Mouse (Mus musculus) heart, embryonic 15.5 days (tissue): ENCODE results near the gene Tac4. TPM values are rescaled to one million over a fixed set of nuclear protein-coding genes. Genes with fewer than 3 reads are reported as not detected.
A peak's percentile ranks its signal among the peaks of the same experiment; 100 is the strongest.

Experiments used
- ATAC-seq: fragments of 200-750 bp; cut with Nextera tagmentation; replicated peaks from 2 replicates; pipeline ENCODE4 v1.8.0; 2017; ENCODE audit warnings: low read depth, moderate TSS enrichment; ENCODE audit not compliant: insufficient number of reproducible peaks, insufficient read depth, low FRiP score
- H3K27ac ChIP-seq: fragments of 300-500 bp; sonication (generic); 2 replicates; pipeline ENCODE4 v1.5.1; 2015; ENCODE audit warnings: mild to moderate bottlenecking, inconsistent platforms
- H3K27me3 ChIP-seq: fragments of 300-500 bp; sonication (generic); 2 replicates; pipeline ENCODE4 v1.6.1; 2015; ENCODE audit warnings: inconsistent platforms
- H3K36me3 ChIP-seq: fragments of 300-500 bp; sonication (generic); 2 replicates; pipeline ENCODE4 v1.6.1; 2015; ENCODE audit warnings: mild to moderate bottlenecking, inconsistent platforms
- H3K4me1 ChIP-seq: fragments of 300-500 bp; sonication (generic); replicated peaks from 2 replicates; pipeline ENCODE4 v1.6.1; 2015; ENCODE audit warnings: inconsistent platforms
- H3K4me2 ChIP-seq: fragments of 300-500 bp; sonication (generic); 2 replicates; pipeline ENCODE4 v1.6.1; 2015; ENCODE audit warnings: inconsistent platforms, mild to moderate bottlenecking, moderate library complexity
- H3K4me3 ChIP-seq: fragments of 300-500 bp; sonication (generic); 2 replicates; pipeline ENCODE4 v1.5.1; 2015; ENCODE audit warnings: mild to moderate bottlenecking, inconsistent platforms
- H3K9ac ChIP-seq: fragments of 300-500 bp; sonication (generic); 2 replicates; pipeline ENCODE4 v1.6.1; 2015; ENCODE audit warnings: mild to moderate bottlenecking, inconsistent platforms
- H3K9me3 ChIP-seq: fragments of 300-500 bp; sonication (generic); replicated peaks from 2 replicates; pipeline ENCODE4 v1.6.1; 2016; ENCODE audit warnings: inconsistent platforms
- WGBS: fragments of 180-500 bp; shearing (Covaris S2); methylation state at CpG from one replicate; pipeline ENCODE4 v1.1.7; 2015; ENCODE audit warnings: mixed read lengths; 5-methylcytosine and 5-hydroxymethylcytosine counted together
- polyA plus RNA-seq: library from polyadenylated mRNA; unstranded; fragments of >200 nt; fragmentation: Nextera tagmentation; extraction: Ambion mirVana; gene quantifications from 2 replicates; pipeline ENCODE4 v1.2.1, GENCODE M21; 2015

The Tac4 gene
- polyA plus RNA-seq, result not detected in 2 replicates

DNA sequence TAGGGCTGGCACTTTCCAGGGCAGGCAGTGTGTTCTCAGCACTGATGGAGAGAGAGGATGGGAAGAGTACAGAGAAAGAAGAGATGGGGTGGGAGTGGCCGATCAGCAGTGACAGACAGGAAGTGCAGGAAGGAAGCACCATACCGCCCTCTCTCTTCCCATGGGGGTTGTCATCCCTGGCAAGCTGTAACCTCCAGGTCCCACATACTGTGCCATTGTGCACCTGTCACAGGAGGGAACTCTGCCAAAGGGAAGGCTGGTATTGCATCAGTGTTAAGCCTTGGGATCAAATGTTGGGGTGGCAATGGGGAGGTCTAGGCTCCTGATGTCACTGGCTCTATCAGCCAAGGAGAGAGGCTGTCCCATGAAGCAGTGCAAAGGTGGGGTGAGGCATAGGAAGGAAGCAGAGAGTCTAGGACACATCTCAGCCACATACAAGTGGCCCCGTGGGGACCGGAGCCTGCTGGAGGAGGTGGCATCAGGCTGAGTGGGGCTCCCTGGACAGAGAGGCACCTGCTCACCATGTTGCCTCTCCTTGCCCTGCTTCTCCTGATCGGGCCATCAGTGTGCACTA lies at the start of gene Tac4:
Gene Tac4 (plus strand): TSS at position 352 of the 574 bp plus-strand sequence.
- ATAC-seq, result no peak
- WGBS, result 63% methylated on average over 5 of the region's 5 CpGs
- H3K4me2 ChIP-seq, result no peak within 1 kb of the TSS

DNA sequence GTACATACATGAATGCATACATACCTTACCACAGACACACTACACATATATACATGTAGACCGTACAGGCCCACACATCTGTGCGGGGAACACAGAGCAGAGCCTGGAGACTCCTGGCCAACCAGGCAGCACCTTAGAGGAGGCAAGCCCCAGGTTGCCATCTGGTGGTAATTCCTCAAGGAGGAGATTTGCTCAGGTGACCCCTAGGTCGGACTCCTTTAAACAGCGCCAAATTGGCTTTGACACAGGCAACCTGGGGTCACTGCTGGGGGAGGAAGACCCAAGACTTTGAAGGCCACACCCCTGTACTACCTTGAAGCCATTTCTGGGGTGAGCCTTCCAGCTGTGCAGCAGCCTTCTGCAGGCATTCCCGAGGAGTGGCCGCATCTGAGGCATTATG lies 47.7 kb upstream of the Tac4 start:
- Histone ChIP-seq H3K4me2 (no peak overlapping the region), H3K27ac (no peak overlapping the region), H3K9ac (no peak overlapping the region), H3K27me3 (peaks cover 56% of the 10 kb centered on the region), H3K9me3 (no peaks in the 10 kb centered on the region), H3K4me1 (peaks cover 16% of the 10 kb centered on the region), H3K4me3 (no peak overlapping the region), H3K36me3 (no peaks in the 10 kb centered on the region)
- 33% methylated on average over 6 of the region's 6 CpGs for WGBS
- no peak for ATAC-seq

More for the DNA sequence above, at the start of gene Tac4:
- H3K4me3 ChIP-seq, result no peak within 1 kb of the TSS
- no peak within 1 kb of the TSS for H3K27ac ChIP-seq
- peaks cover 17% of the 10 kb centered on the region for H3K4me1 ChIP-seq
- H3K27me3 ChIP-seq, result peaks cover 9% of the 10 kb centered on the region; the same call in 1 of the 2 replicates
- H3K36me3 ChIP-seq, result no peaks in the 10 kb centered on the region
- H3K9me3 ChIP-seq, result no peaks in the 10 kb centered on the region
- H3K9ac ChIP-seq, result no peak within 1 kb of the TSS

DNA sequence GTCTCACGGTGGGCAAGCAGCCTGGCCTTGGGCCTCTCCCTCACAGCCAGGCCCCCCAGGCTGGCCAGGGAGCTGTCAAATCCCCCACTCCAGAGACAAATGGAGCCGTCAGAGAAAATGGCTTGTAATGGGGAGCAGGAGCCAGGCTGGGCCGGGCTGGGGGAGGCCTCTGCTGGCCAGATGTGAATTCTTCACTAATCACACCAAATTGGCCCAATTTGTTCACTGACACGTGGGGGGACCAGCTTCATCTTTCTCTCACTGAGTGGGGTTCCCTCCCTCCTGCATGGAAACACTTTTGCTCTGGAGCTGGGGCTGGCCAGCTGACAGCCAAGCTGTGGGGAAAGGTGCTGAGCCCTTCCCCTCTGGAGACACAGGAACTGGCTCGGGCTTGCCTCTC lies 47.0 kb upstream of the Tac4 start:
- WGBS, result 20% methylated on average over 5 of the region's 5 CpGs
- ATAC-seq, result no peak
- Histone ChIP-seq H3K4me3 (no peak overlapping the region), H3K27ac (no peak overlapping the region), H3K9me3 (no peaks in the 10 kb centered on the region), H3K27me3 (peaks cover 57% of the 10 kb centered on the region), H3K36me3 (no peaks in the 10 kb centered on the region), H3K9ac (no peak overlapping the region), H3K4me1 (peaks cover 16% of the 10 kb centered on the region), H3K4me2 (no peak overlapping the region)

DNA sequence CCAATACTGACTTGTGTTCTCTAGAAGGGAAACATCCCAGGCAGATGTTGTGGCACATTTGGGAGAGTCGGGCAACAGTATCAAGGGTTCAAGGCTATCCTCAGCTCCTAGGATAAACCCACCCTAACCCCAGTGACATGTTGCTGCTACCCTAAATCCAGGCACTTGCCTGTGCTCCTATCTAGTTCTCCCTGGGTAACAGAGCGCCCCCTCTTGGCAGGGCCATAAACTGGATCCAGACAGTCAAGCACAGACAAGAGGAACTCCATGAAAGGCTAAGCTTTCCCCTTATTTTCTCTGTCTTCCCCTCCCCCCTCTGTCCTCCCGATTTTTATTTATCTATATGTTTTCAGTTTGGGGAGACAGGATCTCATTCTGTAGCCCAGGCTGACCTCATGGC lies 45.1 kb upstream of the Tac4 start:
- WGBS, result 64% methylated on average over 3 of the region's 3 CpGs
- peaks cover 7% of the 10 kb centered on the region for H3K4me1 ChIP-seq
- H3K4me2 ChIP-seq, result no peak overlapping the region
- no peak for ATAC-seq
- no peak overlapping the region for H3K4me3 ChIP-seq
- no peak overlapping the region for H3K9ac ChIP-seq
- no peak overlapping the region for H3K27ac ChIP-seq
- no peaks in the 10 kb centered on the region for H3K36me3 ChIP-seq
- H3K9me3 ChIP-seq, result no peaks in the 10 kb centered on the region
- peaks cover 59% of the 10 kb centered on the region for H3K27me3 ChIP-seq

DNA sequence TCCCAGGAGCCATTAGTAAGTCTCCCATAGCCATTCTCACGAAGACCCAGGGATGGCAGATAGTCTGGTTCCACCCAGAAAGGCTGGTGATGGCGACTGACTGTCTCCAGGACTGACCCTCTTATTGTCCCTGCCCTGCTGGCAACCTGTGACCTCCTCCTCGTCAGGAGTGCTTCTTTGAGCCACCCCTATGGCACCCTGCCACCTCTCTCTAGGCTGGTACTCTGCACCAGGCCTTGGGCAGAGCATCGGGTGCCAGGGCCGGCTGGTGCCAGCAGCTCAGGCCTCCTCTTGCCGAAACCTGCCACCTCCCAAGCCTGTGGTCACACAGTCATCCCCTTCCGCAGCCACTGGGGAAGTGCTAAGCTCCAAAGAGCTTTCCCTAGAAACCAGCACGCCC lies 42.2 kb upstream of the Tac4 start:
- H3K27me3 ChIP-seq, result peaks cover 64% of the 10 kb centered on the region
- H3K27ac ChIP-seq, result no peak overlapping the region
- H3K9me3 ChIP-seq, result no peaks in the 10 kb centered on the region
- peaks cover 14% of the 10 kb centered on the region for H3K4me1 ChIP-seq
- H3K4me2 ChIP-seq, result no peak overlapping the region
- 61% methylated on average over 8 of the region's 8 CpGs for WGBS
- H3K36me3 ChIP-seq, result no peaks in the 10 kb centered on the region
- ATAC-seq, result no peak
- no peak overlapping the region for H3K4me3 ChIP-seq
- no peak overlapping the region for H3K9ac ChIP-seq

DNA sequence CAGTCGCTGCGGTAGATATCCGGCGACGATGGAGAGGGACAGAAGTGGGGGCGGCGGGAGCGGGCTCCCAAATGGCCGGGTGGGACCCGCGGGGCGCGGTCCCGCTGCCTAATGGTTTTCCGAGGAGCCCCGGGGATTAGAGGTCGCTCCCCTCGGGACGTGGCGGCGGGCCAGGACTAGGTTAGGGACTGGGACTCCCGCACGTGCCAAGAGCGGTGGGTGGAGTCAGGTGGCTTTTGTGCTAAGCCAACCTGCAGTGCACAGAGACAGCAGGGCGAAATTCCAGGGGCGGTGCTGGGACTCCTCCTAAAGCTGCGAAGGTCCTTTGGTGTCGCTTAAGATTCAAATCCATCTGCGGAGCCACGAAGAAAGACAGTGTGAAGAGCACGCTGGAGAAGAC lies 37.9 kb upstream of the Tac4 start:
- H3K9me3 ChIP-seq, result no peaks in the 10 kb centered on the region
- ATAC-seq, result no peak
- H3K36me3 ChIP-seq, result no peaks in the 10 kb centered on the region
- no peak overlapping the region for H3K27ac ChIP-seq
- H3K4me3 ChIP-seq, result peak overlapping the region; percentile 39
- WGBS, result 1% methylated on average over 31 of the region's 31 CpGs
- peaks cover 62% of the 10 kb centered on the region for H3K27me3 ChIP-seq
- H3K4me2 ChIP-seq, result peak overlapping the region; percentile 65
- peaks cover 23% of the 10 kb centered on the region for H3K4me1 ChIP-seq
- H3K9ac ChIP-seq, result 0 out of 2 replicates have a peak overlapping the region, but pooled peaks have one; percentile 26

DNA sequence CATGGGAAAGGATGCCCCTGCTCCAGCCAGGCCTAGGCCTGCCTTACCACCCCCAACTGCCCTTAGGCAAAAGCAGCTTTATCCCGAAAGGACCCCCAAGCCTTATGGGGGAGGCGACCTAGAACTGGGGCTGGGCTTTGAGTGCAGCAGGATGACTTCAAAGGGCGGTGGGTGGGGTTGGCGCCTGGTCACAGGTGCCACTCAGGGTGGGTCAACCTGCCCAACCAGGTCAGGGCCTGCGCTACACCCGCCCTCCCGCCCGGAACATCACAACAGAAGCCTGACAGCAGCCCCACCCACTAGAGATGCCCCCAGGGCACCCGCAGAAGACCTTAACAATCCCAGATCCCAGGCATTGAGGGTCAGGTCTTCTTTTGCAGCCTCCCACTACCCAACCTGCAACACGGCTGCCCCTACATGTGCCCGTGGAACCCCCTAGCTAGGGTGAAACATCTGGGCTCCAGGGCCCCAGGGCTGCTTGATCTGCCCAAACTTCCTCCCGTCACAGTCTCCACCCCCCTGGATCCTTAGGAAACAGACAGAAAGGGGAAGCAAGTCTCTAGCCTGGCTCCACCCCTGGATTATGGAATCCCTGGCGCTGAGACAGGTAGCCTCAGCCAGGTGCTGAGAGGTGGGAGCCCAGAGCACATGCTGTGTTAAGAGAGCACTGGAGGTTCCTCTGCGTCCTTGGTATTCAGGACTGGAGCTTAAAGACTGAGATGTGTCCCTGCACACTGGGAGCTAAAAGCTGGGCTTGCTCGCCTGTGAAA lies 37.0 kb upstream of the Tac4 start:
- 18% methylated on average over 15 of the region's 15 CpGs for WGBS
- no peak overlapping the region for H3K9ac ChIP-seq
- ATAC-seq, result no peak
- H3K27me3 ChIP-seq, result peaks cover 58% of the 10 kb centered on the region
- peaks cover 23% of the 10 kb centered on the region for H3K4me1 ChIP-seq
- peak overlapping the region; percentile 65; the same call in 1 of the 2 replicates for H3K4me2 ChIP-seq
- no peak overlapping the region for H3K27ac ChIP-seq
- no peaks in the 10 kb centered on the region for H3K9me3 ChIP-seq
- no peak overlapping the region for H3K4me3 ChIP-seq
- H3K36me3 ChIP-seq, result no peaks in the 10 kb centered on the region

DNA sequence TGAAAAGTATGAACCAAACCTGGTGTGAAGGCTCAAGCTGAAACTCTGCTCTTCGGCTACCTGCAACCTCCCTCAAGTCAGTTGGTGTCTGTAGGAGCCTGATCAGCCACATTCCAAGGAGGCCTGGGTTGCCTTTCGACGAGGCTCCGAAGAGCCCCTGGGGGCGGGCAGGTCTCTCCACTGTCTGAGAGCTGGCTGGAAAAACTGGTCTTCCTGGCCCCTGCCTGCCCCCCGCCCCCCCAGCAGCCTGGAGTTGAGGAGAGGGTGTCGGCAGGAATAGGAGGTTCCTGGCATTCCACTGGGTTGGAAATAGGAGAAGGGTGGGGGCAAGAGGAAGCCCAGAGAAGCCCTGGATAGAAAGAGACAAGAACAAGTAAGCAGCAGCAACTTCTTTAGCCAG lies 35.9 kb upstream of the Tac4 start:
- H3K4me3 ChIP-seq, result no peak overlapping the region
- WGBS, result 17% methylated on average over 7 of the region's 7 CpGs
- no peak overlapping the region for H3K27ac ChIP-seq
- no peak overlapping the region for H3K4me2 ChIP-seq
- peaks cover 23% of the 10 kb centered on the region for H3K4me1 ChIP-seq
- H3K36me3 ChIP-seq, result no peaks in the 10 kb centered on the region
- ATAC-seq, result 0 out of 2 replicates have a peak, but pooled peaks have one; percentile 14
- peaks cover 51% of the 10 kb centered on the region for H3K27me3 ChIP-seq
- H3K9me3 ChIP-seq, result no peaks in the 10 kb centered on the region
- no peak overlapping the region for H3K9ac ChIP-seq

DNA sequence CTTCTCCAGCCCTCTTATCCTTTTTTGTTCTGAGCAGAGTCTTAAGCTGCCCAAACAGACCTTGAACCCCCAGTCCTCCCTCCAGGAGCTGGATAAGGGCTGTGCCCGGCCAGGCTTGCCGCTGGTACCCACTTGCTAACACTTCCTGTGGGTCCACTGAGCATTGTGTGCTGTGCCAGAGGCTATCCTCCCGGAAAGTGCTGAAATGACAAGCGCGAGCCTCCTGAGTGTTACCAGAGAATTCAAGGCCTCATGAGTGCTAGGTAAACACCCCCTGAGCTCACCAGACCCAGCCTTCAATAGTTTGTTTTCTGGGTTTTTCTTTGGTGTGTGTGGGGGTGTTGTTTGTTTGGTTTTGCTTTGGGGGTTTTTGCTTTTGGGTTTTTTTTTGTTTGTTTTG lies 33.9 kb upstream of the Tac4 start:
- Histone ChIP-seq H3K4me3 (no peak overlapping the region), H3K9ac (no peak overlapping the region), H3K27me3 (peaks cover 49% of the 10 kb centered on the region), H3K27ac (no peak overlapping the region), H3K9me3 (no peaks in the 10 kb centered on the region), H3K36me3 (no peaks in the 10 kb centered on the region), H3K4me2 (no peak overlapping the region), H3K4me1 (peaks cover 28% of the 10 kb centered on the region)
- ATAC-seq, result no peak
- 28% methylated on average over 5 of the region's 5 CpGs for WGBS

DNA sequence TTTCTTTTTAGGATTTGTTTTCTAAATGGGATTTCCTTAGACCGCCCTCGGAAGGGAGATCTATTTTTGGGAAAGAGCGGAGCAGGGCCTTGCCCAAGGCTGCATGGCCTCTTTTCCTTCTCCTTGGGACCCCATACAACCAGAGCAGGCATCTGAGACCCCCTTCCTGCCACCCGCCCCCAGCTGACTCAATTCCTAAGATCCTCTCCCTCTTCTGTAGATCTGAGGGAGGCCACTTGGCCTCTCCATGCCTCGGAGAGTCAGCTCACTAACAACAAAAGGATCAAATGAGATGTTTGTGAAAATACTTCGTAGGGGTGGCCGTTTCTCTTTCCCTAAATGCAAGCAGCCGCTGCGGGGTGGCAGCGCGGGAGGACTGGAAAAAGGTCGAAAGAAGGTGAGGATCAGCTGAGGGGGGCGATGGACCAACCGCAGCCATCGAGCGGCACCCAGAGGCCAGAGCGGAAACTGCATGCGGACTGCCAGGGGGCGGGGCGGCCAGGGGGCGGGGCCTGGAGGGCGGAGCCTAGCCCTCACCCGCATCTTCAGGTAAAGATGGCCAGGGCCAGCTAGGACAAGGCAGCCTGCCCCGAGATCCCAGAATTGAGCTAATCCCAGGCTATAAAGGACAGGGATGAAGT lies 29.5 kb upstream of the Tac4 start:
- Histone ChIP-seq H3K9ac (no peak overlapping the region), H3K4me1 (peaks cover 5% of the 10 kb centered on the region), H3K27me3 (peaks cover 26% of the 10 kb centered on the region), H3K36me3 (no peaks in the 10 kb centered on the region), H3K27ac (no peak overlapping the region), H3K4me2 (peak overlapping the region; percentile 62), H3K4me3 (peak overlapping the region; percentile 33), H3K9me3 (no peaks in the 10 kb centered on the region)
- peak; percentile 41; the same call in 1 of the 2 replicates for ATAC-seq
- 12% methylated on average over 24 of the region's 24 CpGs for WGBS

DNA sequence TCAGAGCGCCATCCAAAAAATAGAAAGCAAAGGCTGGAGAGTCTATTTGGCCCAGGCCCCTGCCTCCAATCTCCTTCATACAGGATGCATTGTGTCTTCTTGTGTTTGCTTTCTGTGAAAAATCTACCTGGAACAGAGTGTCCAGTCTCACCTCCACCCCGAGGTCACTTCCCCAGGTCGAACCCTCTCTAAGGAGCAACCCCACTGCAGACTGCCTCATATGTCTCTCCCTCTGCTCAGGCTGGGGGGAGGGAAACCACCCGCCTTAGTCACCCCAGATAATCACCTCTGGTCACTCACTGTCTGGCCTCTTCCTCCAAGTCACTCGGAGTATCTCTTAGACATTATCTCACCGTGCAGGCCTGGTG lies 29.0 kb upstream of the Tac4 start:
- H3K27ac ChIP-seq, result no peak overlapping the region
- WGBS, result 30% methylated on average over 6 of the region's 6 CpGs
- peak overlapping the region; percentile 33 for H3K4me3 ChIP-seq
- ATAC-seq, result no peak
- H3K4me1 ChIP-seq, result peaks cover 5% of the 10 kb centered on the region
- H3K36me3 ChIP-seq, result no peaks in the 10 kb centered on the region
- H3K27me3 ChIP-seq, result peaks cover 26% of the 10 kb centered on the region
- H3K9me3 ChIP-seq, result no peaks in the 10 kb centered on the region
- H3K9ac ChIP-seq, result no peak overlapping the region
- H3K4me2 ChIP-seq, result peak overlapping the region; percentile 62
